ENCODE assay signal across 23 mouse cellular contexts in the genomic region with DNA sequence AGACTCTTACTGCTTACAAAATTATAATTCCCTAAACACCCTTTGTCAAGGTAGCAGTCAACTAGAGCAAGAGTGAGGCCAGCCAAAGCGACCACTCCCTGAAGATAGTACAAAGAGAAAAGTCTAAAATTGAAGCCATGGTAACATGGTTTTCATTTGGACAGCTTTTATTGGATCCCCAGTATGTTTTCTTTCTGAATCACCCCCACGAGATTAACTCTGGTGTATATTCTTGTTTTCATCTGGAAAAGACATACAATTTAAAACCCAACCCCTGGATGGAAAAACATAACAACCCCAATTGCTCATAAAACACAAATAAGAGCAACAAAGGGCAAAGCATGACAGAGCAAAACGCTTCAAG.
A peak's percentile ranks its signal among the peaks of the same experiment; 100 is the strongest.
DNase-seq lines count a peak whose midpoint lies in the region; ATAC-seq and TF ChIP-seq lines count a peak whose summit lies in the region.
"Had no signal": no experiment of that assay in that cellular context is flagged by ENCODE, and none has a peak within 500 bp of the region (broad histone marks: within the 10 kb centered on the region; RNA-seq: fewer than 3 reads in every experiment).

No protein-coding gene starts in this region.

- no peaks in the 10 kb centered on the region for H3K36me3 ChIP-seq in forebrain, embryonic 13.5 days (ENCODE audit: poor library complexity, severe bottlenecking)
- no peaks in the 10 kb centered on the region for H3K36me3 ChIP-seq in forebrain, embryonic 14.5 days (ENCODE audit: control insufficient read depth, insufficient read depth, low read length)
- no peaks in the 10 kb centered on the region for H3K36me3 ChIP-seq in neural tube, embryonic 13.5 days
- H3K36me3 ChIP-seq in neural tube, embryonic 15.5 days: no peaks in the 10 kb centered on the region
- no peaks in the 10 kb centered on the region for H3K36me3 ChIP-seq in limb, embryonic 14.5 days (ENCODE audit: control insufficient read depth, insufficient read depth, low read length)
- H3K36me3 ChIP-seq: embryonic facial prominence, embryonic 12.5 days; forebrain, embryonic 10.5 days; forebrain, embryonic 15.5 days; hindbrain, embryonic 12.5 days; hindbrain, embryonic 15.5 days had no signal

- no peaks in the 10 kb centered on the region for H3K9me3 ChIP-seq in forebrain, embryonic 13.5 days (replicated peaks)
- no peaks in the 10 kb centered on the region for H3K9me3 ChIP-seq in forebrain, embryonic 14.5 days (replicated peaks; ENCODE audit: control insufficient read depth, low read length)
- no peaks in the 10 kb centered on the region for H3K9me3 ChIP-seq in neural tube, embryonic 13.5 days
- no peaks in the 10 kb centered on the region for H3K9me3 ChIP-seq in neural tube, embryonic 15.5 days (replicated peaks)
- H3K9me3 ChIP-seq in limb, embryonic 14.5 days (ENCODE audit: control insufficient read depth, low read length): no peaks in the 10 kb centered on the region
- H3K9me3 ChIP-seq: embryonic facial prominence, embryonic 12.5 days; forebrain, embryonic 10.5 days; forebrain, embryonic 15.5 days; hindbrain, embryonic 12.5 days; hindbrain, embryonic 15.5 days had no signal

- 72% methylated on average over 3 of the region's 3 CpGs for WGBS in forebrain, embryonic 13.5 days
- 74% methylated on average over 3 of the region's 3 CpGs for WGBS in forebrain, embryonic 14.5 days
- 66% methylated on average over 3 of the region's 3 CpGs for WGBS in neural tube, embryonic 13.5 days
- 72% methylated on average over 3 of the region's 3 CpGs for WGBS in neural tube, embryonic 15.5 days
- WGBS in limb, embryonic 14.5 days: 29% methylated on average over 3 of the region's 3 CpGs

- DNase-seq in forebrain, embryonic 14.5 days (ENCODE audit: low spot score): no peak
- peak; percentile 19 for DNase-seq in forelimb bud, embryonic 11.5 days (ENCODE audit: low read depth, low spot score)
- peak; percentile 64 for DNase-seq in limb, embryonic 14.5 days (ENCODE audit: low spot score)
- no peak for DNase-seq in layer of hippocampus, adult 8-10 months (ENCODE audit: low spot score in 2 of 2)
- no peak for DNase-seq in right cerebral cortex, adult 18-20 months
- DNase-seq: adrenal gland, adult 8-10 months; adrenal gland, postnatal 25 days; cerebellum, adult 18-20 months; cerebellum, adult 9-10 months; cerebellum, postnatal 14 days; gastrocnemius, postnatal 10 days; gastrocnemius, postnatal 36 days had no signal

- peak; percentile 27; the same call in 1 of the 2 replicates for ATAC-seq in forebrain, embryonic 13.5 days
- no peak for ATAC-seq in forebrain, embryonic 14.5 days
- ATAC-seq in neural tube, embryonic 13.5 days (ENCODE audit: low read depth): 0 out of 2 replicates have a peak, but pooled peaks have one; percentile 36
- no peak for ATAC-seq in neural tube, embryonic 15.5 days (ENCODE audit: low FRiP score)
- ATAC-seq in limb, embryonic 14.5 days (ENCODE audit: low FRiP score, low read depth): peak; percentile 74
- ATAC-seq: activated CD4-positive, CD25-positive, alpha-beta regulatory T cell, adult 4 months; CD4-positive, CD25-positive, alpha-beta regulatory T cell, adult 4 months had no signal

- H3K4me2 ChIP-seq in forebrain, embryonic 13.5 days: no peak overlapping the region
- H3K4me2 ChIP-seq in forebrain, embryonic 14.5 days (ENCODE audit: low read length): no peak overlapping the region
- H3K4me2 ChIP-seq in neural tube, embryonic 13.5 days: no peak overlapping the region
- no peak overlapping the region for H3K4me2 ChIP-seq in neural tube, embryonic 15.5 days
- no peak overlapping the region for H3K4me2 ChIP-seq in limb, embryonic 14.5 days (replicated peaks; ENCODE audit: low read depth, low read length, severe bottlenecking)
- H3K4me2 ChIP-seq: embryonic facial prominence, embryonic 12.5 days; forebrain, embryonic 15.5 days; heart, embryonic 11.5 days; hindbrain, embryonic 12.5 days; hindbrain, embryonic 15.5 days had no signal

- H3K27ac ChIP-seq in forebrain, embryonic 13.5 days: no peak overlapping the region
- H3K27ac ChIP-seq in forebrain, embryonic 14.5 days (ENCODE audit: low read depth, low read length): no peak overlapping the region
- H3K27ac ChIP-seq in neural tube, embryonic 13.5 days (replicated peaks): no peak overlapping the region
- H3K27ac ChIP-seq in neural tube, embryonic 15.5 days (replicated peaks): no peak overlapping the region
- H3K27ac ChIP-seq in limb, embryonic 14.5 days (replicated peaks; ENCODE audit: low read depth, low read length): no peak overlapping the region
- H3K27ac ChIP-seq: embryonic facial prominence, embryonic 12.5 days; forebrain, embryonic 10.5 days; forebrain, embryonic 15.5 days; hindbrain, embryonic 12.5 days; hindbrain, embryonic 15.5 days had no signal

- no peaks in the 10 kb centered on the region for H3K27me3 ChIP-seq in forebrain, embryonic 13.5 days
- H3K27me3 ChIP-seq in forebrain, embryonic 14.5 days (replicated peaks; ENCODE audit: control insufficient read depth, insufficient read depth, low read length): no peaks in the 10 kb centered on the region
- H3K27me3 ChIP-seq in neural tube, embryonic 13.5 days: no peaks in the 10 kb centered on the region
- H3K27me3 ChIP-seq in neural tube, embryonic 15.5 days (replicated peaks): no peaks in the 10 kb centered on the region
- H3K27me3 ChIP-seq in limb, embryonic 14.5 days (ENCODE audit: control insufficient read depth, insufficient read depth, low read length): no peaks in the 10 kb centered on the region
- H3K27me3 ChIP-seq: embryonic facial prominence, embryonic 12.5 days; forebrain, embryonic 15.5 days; hindbrain, embryonic 12.5 days; hindbrain, embryonic 15.5 days had no signal

- no peak overlapping the region for H3K9ac ChIP-seq in forebrain, embryonic 13.5 days
- no peak overlapping the region for H3K9ac ChIP-seq in forebrain, embryonic 14.5 days (ENCODE audit: low read length)
- H3K9ac ChIP-seq in neural tube, embryonic 13.5 days: no peak overlapping the region
- no peak overlapping the region for H3K9ac ChIP-seq in neural tube, embryonic 15.5 days (replicated peaks)
- no peak overlapping the region for H3K9ac ChIP-seq in limb, embryonic 14.5 days (ENCODE audit: low read depth, low read length, severe bottlenecking)
- H3K9ac ChIP-seq: embryonic facial prominence, embryonic 12.5 days; forebrain, embryonic 15.5 days; hindbrain, embryonic 12.5 days; hindbrain, embryonic 15.5 days had no signal

- H3K4me3 ChIP-seq in forebrain, embryonic 13.5 days: no peak overlapping the region
- no peak overlapping the region for H3K4me3 ChIP-seq in forebrain, embryonic 14.5 days (ENCODE audit: low read depth, low read length)
- H3K4me3 ChIP-seq in neural tube, embryonic 13.5 days: no peak overlapping the region
- H3K4me3 ChIP-seq in neural tube, embryonic 15.5 days (replicated peaks): no peak overlapping the region
- no peak overlapping the region for H3K4me3 ChIP-seq in limb, embryonic 14.5 days (replicated peaks; ENCODE audit: low read length)
- H3K4me3 ChIP-seq: embryonic facial prominence, embryonic 12.5 days; forebrain, embryonic 10.5 days; forebrain, embryonic 15.5 days; hindbrain, embryonic 12.5 days; hindbrain, embryonic 15.5 days had no signal

- no peak for TF ChIP-seq POLR2A in limb, embryonic 14.5 days (IDR thresholded peaks at IDR 0.05; ENCODE audit: borderline replicate concordance, extremely low read depth, insufficient read depth, insufficient read length)

- H3K4me1 ChIP-seq in forebrain, embryonic 13.5 days: no peaks in the 10 kb centered on the region
- no peaks in the 10 kb centered on the region for H3K4me1 ChIP-seq in forebrain, embryonic 14.5 days (ENCODE audit: control insufficient read depth, insufficient read depth, low read length)
- 0 out of 2 replicates have a peak, but pooled peaks cover 5% of the 10 kb centered on the region for H3K4me1 ChIP-seq in neural tube, embryonic 13.5 days (replicated peaks)
- no peaks in the 10 kb centered on the region for H3K4me1 ChIP-seq in neural tube, embryonic 15.5 days
- H3K4me1 ChIP-seq in limb, embryonic 14.5 days (ENCODE audit: control insufficient read depth, insufficient read depth, low read length): no peaks in the 10 kb centered on the region
- H3K4me1 ChIP-seq: embryonic facial prominence, embryonic 12.5 days; forebrain, embryonic 10.5 days; forebrain, embryonic 15.5 days; hindbrain, embryonic 12.5 days; hindbrain, embryonic 15.5 days had no signal

Comparison
In these comparisons a context has a peak if more than half of its experiments do, and no peak if none do; other contexts are left out.
1. ATAC-seq: peak in forebrain, embryonic 13.5 days (single experiment), neural tube, embryonic 13.5 days (single experiment) and limb, embryonic 14.5 days (single experiment); none in forebrain, embryonic 14.5 days (single experiment) and neural tube, embryonic 15.5 days (single experiment).
2. DNase-seq: peak in forelimb bud, embryonic 11.5 days (single experiment) and limb, embryonic 14.5 days (single experiment); none in forebrain, embryonic 14.5 days (single experiment), layer of hippocampus, adult 8-10 months (0 of 2) and right cerebral cortex, adult 18-20 months (single experiment).